Mouse (Mus musculus) thymus, postnatal 4 days (tissue): ENCODE data around the gene Teddm2.

Experiments
- DNase-seq: peaks from one replicate; pipeline ENCODE4 v3.0.0; 2021

The Teddm2 gene

GRCm38 (mm10) chr1:153899731-153900380, at the start of gene Teddm2, which contains the start of gene Glul:
Gene Teddm2 (minus strand): TSS chr1:153900228.
Gene Glul (plus strand): TSS chr1:153899944.
- DNase-seq, result peak; percentile 95

- no peak for DNase-seq
Observed at GRCm38 (mm10) chr1:153947837-153948236, 47.8 kb upstream of the Teddm2 start.

- no peak for DNase-seq
Observed at GRCm38 (mm10) chr1:153946971-153947370, 46.9 kb upstream of the Teddm2 start.

- DNase-seq, result no peak
Observed at GRCm38 (mm10) chr1:153945181-153945580, 45.2 kb upstream of the Teddm2 start.

GRCm38 (mm10) chr1:153940986-153941385, 41.0 kb upstream of the Teddm2 start:
- DNase-seq, result no peak

GRCm38 (mm10) chr1:153937025-153937424, 37.0 kb upstream of the Teddm2 start:
- DNase-seq, result no peak

- DNase-seq, result no peak
Observed at GRCm38 (mm10) chr1:153935844-153936380, 35.9 kb upstream of the Teddm2 start.

- no peak for DNase-seq
Observed at GRCm38 (mm10) chr1:153933772-153934171, 33.7 kb upstream of the Teddm2 start.

- no peak for DNase-seq
Observed at GRCm38 (mm10) chr1:153930431-153930830, 30.4 kb upstream of the Teddm2 start.

- no peak for DNase-seq
Observed at GRCm38 (mm10) chr1:153924395-153925385, 24.7 kb upstream of the Teddm2 start.

- no peak for DNase-seq
Observed at GRCm38 (mm10) chr1:153922571-153923021, 22.6 kb upstream of the Teddm2 start.

- DNase-seq, result no peak
Observed at GRCm38 (mm10) chr1:153921642-153922041, 21.6 kb upstream of the Teddm2 start.

- no peak for DNase-seq
Observed at GRCm38 (mm10) chr1:153918521-153919206, 18.6 kb upstream of the Teddm2 start.

GRCm38 (mm10) chr1:153913869-153914268, 13.8 kb upstream of the Teddm2 start:
- DNase-seq, result no peak

GRCm38 (mm10) chr1:153911276-153911795, 11.3 kb upstream of the Teddm2 start:
- DNase-seq, result no peak

GRCm38 (mm10) chr1:153910423-153910822, 10.4 kb upstream of the Teddm2 start:
- no peak for DNase-seq

GRCm38 (mm10) chr1:153909963-153910291, 9.9 kb upstream of the Teddm2 start:
- DNase-seq, result no peak

- DNase-seq, result no peak
Observed at GRCm38 (mm10) chr1:153909213-153909962, 9.4 kb upstream of the Teddm2 start.

- no peak for DNase-seq
Observed at GRCm38 (mm10) chr1:153908741-153909140, 8.7 kb upstream of the Teddm2 start.

GRCm38 (mm10) chr1:153908208-153908607, 8.2 kb upstream of the Teddm2 start:
- DNase-seq, result no peak

- DNase-seq, result no peak
Observed at GRCm38 (mm10) chr1:153905884-153906283, 5.9 kb upstream of the Teddm2 start.

- no peak for DNase-seq
Observed at GRCm38 (mm10) chr1:153904236-153904635, 4.2 kb upstream of the Teddm2 start.
